Mouse (Mus musculus) mesoderm, embryonic 11.5 days (tissue): Measurements from ENCODE around the gene Draxin.

Experiments used
- DNase-seq: peaks from one replicate; pipeline ENCODE4 v3.0.0-alpha.2; 2012; ENCODE audit warnings: low read depth, low spot score

Draxin gene

DNA sequence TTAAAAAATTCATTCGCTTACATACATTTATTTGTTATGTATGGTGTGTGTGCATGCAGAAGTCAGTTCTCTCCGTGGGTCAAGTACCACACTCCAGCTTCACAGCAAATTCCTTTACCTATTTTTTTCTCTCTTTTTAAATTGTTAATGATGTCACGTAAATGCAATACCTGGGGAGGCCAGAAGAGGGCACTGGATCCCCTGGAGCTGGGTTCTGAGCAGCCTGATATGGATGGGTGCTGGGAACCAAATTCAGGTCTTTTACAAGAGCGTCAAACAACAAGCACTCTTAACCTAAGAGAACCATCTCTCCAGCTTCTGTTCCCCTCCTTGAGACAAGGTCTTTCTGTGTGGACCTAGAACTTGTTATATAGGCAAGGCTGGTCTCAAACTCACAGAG is 13.8 kb downstream of the Draxin start:
- no peak for DNase-seq

DNA sequence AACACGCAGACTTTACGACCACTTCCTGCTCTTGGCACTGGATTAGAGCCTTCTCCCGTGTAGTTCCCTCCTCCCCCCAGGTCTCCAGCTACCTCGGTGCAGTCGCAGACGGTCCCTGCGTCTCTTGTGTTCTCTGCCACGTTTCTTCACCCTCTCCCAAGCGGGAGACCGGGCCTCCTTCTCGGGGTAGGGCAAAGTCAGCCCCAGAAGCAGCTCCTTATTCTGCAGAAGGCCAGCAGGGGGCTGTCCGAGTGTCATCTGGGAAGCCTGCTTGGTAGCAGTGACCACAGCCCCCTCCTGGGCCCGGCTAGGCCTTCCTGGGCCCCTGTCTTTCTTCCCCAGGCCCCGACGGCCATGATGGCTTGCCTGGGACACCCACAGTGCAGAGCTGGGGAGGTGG is 15.0 kb downstream of the Draxin start:
- peak; percentile 57 for DNase-seq

DNA sequence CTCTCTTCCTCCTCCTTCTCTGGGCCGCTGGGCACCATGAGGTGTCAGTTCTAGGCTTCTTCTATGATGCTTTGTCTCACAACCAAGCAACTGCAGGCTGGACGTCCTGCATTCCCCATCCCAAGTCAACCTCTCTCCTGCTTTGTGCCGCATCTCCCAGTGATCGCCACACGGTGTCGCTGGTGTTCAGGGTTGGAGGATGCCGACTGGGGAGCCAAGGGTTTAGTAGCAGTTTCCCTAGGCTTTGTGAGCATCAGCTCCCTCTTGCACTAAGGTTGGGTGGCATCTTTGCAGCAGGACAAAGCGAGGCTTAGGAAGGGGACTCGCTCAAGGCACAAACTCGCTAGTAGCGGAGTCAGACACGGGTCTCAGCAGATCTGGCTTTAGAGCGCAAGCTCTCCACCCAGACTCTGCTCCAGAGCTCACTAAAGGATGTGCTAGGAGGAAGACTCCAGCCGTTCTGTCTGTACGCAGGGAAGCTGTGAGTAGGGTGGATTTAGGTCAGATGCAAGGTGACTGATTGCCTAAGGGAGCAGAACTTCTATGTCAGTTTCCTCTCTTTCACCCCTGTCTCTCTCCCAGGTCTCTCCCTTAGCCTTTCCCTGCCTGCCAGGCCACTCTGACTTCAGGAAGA is 15.6 kb downstream of the Draxin start:
- peak; percentile 91 for DNase-seq

DNA sequence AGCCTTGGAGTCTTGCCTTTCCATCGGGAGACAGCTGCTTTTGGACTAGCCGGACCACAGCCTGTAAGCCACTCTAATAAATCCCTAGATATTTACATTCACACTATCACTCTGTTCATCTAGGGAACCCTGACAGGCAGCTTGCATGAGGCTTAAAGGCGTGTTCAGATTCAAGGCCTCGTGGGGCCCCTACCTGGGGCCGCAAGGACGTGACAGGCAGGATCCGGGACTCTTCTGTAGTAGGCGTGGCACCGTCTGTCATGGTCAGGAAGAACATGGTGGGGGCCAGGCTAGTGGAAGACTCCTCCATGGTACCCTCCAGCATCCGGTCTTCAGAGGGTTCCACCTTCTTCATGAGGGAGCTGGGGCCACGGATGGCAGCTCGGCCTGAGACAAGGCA is 18.0 kb downstream of the Draxin start:
- DNase-seq, result no peak

DNA sequence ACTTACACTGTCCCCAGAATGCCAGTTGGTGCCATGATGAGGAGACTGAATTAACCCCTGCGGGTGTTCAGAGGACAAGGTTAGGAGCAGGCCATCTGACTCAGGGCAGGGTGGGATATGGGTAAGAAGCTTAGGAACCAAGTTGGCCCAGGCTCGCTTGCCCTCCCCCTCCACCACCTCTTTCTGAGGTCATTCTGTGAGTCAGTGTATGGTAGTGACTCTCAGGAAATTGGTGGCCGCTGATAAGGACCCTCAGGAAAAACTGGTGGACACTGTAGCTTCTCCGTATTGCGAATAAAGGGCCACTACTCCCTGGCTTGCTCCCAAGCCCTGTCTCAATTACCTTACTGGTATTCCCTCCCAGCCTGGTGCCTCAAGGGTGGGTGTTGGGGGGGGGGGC is 21.3 kb downstream of the Draxin start:
- DNase-seq, result no peak

DNA sequence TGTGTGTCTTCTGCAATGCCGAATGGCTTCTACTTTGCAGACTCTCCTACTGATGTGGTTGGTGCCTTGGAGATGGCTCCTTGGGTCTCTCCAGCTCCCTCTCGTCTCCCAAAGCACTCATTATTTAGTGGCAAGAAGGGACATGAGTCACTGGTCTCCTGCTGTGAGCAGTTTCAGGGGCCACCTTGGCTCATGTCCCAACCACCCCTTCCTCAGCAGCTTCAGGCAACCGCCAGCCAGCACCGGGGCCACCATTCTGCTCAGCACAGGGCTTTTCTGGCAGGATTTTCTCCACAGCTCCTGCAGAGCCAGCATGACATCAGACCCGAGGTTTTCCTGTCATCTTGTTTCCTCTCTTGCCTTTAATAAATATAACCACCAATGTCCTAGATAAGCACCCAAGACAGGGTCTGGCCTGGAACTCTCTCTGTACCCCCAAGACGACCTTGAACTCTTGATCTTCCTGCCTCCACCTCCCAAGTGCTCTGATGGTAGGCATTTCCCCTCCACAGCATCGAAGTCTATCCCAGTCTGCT is 21.9 kb downstream of the Draxin start:
- DNase-seq, result no peak

DNA sequence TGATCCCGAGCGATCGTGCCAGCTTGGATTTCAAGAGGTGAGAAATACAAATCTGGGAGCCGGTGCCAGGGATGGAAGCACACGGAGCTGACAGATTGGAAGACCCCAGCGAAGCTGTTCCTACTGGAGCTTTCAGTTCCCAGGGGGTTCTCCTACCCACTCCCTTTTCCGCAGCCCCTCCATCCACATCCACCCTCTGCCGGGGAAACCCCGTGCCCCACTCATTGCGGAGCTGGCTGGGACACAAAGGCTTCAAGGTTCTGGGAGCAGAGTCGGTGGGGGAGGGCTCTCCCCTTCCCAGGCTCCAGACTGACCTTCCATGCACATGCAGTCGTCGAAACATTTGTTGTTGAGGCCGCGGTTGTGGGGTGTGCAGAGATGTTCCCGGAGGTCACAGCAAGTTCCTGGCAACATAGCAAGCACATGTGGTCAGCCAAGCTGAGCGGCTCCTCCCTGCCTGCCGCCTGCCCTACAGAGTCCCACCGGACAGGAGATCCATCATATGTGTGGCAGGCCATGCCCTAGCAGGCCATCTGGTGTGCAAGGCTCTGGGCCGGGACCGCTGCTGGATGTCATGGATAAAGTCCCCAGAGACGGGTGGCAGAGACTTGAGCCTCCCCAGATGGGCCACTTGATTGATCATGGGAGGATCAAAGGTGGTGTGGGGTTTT is 22.7 kb downstream of the Draxin start:
- peak; percentile 87 for DNase-seq

DNA sequence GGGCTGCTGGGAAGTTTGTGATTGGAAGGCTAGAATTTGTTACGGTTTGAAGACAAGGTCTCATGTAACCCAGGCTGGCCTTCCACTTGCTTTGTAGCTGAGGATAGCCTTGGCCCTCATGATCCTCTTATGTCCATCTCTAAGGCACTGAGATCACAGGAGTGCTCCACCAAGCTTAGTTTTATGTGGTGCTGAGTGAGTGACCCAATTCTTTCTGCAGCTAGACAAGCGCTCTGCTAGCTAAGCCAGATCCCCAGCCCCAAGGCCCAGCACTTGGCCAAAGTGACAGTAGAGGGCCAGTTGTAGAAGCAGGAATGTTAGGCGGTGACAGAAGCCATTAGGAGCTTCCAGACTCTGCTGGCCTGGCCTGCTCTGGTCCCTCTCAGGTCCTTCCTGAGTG is 26.4 kb downstream of the Draxin start:
- no peak for DNase-seq

DNA sequence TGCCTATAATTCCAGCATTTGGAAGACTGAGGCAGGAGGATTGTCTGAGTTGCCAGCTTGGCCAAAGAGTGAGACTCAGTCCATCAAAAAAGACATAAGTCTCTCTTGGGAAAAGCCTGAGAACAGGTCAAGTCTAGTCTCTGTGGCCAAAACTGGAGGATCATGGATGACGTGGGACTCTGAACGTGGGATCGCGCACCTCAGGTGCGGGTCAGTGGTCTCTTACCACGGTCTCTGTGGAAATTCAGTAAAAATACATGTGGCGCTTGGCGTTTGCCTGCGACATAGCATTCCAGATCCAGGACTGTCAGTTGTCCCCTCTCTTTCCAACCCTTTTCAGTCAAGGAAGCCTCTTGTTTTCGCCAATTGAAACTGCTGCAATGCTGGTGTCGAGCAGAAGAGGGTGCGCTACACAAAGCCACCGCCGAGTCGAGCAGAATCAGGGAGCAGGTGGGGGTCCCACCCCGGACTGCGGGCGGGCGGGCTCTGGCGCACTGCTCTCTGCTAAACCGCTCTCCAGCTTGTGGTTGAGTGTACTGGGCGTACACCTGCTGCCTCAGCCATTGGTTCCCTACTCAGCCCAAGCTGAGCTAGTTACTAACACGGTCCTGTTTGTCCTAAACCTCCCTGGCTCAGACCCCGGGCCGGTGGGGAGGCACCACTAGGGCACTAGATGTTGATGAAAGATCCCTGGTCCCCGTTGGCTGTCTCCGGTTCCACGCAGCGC is 28.5 kb downstream of the Draxin start:
- peak; percentile 62 for DNase-seq

DNA sequence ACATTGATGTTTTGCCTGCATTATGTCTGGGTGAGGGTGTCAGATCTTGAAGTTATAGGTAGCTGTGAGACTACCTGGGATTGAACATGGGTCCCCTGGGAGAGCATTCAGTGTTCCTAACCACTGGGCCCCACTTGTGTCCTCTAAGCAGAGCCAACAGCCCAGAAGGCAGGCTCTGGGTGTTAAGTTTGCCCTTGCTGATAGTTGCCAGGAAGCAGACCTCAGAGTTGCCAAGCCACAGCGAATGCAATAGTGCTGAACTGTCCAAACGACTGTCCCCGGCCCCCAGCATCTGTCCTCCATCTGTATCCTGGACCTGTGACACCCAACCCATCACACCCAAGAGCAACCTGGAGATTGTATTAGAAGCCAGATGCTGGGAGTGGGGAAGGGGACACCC is 31.8 kb downstream of the Draxin start:
- no peak for DNase-seq

DNA sequence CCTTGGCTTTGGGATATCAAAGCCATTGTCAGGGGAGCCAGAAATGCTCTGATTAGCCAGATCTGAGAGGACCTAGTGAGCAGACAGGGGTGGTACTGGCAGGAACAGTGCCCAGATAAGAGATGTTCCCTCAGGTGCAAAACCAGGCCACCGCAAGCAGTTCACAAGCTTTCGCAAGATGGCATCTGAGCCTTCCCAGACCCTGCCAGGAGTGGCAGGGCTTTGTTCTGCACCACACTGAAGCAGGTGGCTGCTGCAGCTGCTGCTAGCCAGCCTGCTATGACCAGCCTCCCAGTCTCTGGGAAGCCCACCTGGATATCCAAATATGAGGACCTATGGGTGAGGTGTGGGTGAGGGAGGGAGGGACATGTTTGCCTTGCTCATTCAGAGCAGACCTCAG is 32.6 kb downstream of the Draxin start:
- DNase-seq, result no peak

DNA sequence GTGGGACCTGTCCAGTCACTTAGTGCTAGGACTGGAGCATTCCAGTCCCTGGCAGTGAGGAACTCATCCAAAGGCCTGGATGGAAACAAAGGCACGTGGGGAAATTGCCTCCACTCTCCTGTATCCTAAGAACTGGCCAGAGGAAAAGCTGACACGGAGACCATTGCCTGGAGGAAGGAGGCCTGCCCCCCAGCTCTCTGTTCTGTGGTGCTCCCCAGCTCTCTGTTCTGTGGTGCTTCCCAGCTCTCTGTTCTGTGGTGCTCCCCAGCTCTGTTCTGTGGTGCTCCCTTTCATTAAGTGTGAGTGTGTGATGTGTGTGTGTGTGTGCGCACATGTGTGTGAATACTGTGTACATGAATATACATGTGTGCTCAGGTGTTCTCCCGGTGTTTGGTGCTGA is 35.4 kb downstream of the Draxin start:
- DNase-seq, result no peak

DNA sequence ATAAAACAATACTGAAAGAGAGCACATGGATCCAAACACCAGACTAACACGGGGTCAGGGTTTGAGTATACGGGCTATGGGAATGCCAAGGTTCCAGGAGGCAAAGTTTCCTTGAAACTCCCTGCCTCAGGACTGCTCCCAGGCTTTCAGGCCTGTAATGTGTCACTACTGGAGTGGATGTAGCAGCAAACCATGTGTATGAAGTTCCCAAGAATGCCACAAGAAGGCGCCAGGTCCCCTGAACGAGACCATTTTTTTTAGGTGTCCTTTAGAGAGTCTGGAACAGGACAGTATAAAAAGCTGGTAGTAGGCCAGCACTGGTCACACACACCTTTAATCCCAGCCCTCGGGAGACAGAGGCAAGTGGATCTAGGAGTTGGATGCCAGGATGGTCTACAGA is 36.3 kb downstream of the Draxin start:
- DNase-seq, result no peak

DNA sequence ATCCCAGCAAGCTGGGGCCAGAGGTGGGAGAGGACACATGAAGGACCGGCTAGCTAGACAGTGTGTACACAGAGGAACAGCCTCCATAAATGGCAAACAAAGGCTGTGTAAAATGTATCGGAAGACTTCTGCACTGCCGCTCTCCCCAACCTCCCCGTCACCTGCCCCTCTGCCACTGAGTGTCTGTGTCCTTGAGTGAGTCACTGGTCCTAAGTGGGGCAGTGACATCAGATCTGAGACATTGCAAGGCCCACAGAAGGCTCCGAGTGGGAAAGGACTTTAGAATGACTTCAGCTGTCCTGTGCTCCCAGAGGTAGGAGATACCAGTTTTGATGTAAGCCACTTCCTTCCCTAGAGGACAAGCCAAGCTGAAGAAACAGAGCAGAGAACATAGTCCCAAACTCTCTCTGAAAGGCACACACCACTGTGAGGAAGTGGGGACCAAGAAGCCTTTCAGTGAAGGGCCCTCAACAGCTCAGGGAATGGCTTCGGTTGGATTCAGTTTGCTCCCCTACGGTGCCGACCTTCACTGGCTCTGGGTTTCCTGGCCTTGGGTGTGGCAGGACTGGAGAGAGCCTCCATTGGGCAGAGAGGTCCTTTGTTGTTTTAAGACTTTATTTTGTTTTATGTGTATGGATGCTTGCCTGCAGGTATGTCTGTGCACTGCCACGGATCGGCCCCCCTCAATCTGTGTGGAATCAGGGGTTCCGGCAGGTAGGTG is 37.8 kb downstream of the Draxin start:
- no peak for DNase-seq

DNA sequence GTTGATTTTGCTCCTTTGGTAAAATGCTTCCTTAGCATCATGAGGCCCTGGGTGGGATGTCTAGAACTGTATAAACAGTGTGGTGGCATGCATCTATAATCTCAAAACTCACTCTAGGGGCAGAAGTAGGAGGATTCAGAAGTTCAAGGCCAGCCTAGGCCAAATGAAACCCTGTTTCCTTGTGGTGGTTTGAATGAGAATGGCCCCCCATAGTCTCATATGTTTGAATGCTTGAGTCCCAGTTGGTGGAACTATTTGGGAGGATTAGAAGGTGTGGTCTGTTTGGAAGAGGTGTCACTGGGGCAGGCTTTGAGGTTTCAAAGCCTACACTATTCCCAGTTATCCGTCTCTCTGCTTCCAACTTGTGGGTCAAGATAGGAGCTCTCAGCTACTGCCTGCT is 39.3 kb downstream of the Draxin start:
- DNase-seq, result no peak

DNA sequence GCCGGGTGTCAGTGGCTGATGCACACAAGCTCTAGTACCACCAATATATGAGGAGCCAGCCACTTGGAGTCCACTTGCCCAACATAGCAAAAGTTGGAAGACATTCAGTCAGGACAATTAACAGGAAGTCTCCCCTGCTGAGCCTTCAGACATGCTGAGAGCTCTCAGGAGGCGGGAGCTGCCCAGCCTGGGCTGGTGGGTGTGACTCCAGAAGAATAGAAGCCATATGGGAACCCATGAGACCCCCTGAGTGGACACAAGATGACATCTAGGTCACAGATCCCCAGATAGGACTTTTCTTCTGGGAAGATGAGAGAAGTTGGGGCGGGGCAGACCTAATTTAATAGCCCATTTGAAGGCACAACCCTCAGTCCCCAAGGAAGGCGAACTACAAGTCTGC is 41.3 kb downstream of the Draxin start:
- DNase-seq, result no peak

DNA sequence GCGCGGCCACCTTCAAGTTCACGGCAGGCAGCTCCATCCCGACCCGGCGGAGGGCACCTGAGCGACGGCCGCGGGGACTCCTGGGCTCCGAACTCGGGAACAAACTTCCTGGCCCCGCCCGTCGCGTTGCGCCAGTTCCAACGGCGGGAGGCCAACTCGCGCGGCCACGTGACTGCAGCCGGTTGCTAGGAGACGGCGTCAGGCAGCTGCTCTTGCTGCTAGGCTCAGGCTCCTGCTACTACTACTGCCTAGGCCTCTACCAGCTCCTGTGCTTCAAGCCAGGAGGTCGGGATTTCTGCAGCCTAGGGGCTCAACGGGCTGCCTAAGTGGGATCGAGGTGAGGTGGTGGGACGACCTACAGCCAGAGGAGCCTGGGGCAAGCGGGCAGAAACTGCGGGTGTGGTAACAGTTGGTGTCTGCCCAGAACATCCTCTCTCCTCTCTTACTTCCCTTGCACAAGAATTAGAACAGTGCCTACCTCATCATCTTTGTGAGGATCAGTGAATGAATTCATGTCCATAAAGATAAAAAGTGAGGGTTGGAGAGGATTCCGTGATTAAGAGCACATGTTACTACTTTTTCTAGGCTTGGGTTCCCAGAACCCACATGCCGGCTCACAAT is 42.5 kb downstream of the Draxin start, which contains the start of gene Agtrap:
Gene Agtrap (minus strand): TSS at position 125 of the 621 bp plus-strand sequence.
- peak; percentile 90 for DNase-seq

DNA sequence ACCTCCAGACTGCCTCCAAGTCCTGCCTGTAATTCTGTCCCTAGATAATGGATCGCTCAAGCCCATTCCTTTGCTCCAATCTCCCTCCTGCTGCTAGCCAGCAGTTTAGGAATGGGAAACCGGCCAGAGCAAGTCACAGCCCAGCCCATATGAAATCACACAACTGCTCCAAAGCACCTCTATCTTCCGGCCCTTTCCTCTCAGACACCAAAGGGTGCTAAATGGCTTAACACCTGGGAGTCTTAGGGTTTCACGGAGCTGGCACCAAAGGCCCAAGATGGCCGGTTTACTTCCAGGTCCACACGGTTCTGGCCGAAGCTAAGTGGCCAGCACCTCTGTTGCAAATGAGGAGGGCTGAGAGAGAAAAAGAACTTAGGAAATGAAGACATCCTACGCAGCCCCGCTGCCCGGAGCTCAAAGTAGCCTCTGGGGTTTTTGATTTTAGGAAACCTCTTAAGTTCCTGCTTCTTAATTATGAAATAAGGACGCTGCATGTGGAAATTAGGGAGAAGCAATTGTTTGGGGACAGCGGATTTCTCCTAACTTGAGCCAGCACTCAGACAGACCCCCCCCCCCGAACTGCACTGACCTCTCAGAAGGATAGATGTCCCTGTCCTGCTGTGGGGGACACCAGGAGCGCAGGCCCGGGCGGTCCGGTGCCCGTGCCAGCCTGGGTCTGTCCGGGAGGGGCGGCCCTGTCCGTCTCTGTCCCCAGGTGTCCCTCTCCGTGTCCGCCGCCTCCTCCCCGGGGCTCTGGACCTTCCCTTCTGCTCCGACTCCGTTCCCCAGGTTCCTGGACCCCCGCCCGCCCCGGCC is 43.2 kb downstream of the Draxin start:
- no peak for DNase-seq

DNA sequence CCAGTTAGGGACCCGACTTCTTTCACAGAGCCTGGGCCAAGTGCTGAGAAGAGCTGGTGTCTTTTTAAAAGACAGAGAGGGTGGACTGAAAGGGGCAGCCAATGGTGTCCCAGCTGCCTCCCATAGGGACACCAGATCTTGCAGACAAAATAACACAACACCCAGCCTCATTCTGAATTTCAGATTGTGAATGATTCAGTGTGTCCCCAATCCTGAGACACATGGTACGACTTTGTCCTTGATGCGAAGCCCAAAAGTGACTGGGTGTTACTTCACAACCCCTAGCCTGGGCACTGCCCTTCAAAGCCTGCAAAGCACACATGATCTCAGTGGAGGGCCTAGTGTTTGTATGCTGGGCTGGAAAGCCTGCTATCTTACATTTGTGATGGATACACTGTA is 44.6 kb downstream of the Draxin start:
- no peak for DNase-seq

DNA sequence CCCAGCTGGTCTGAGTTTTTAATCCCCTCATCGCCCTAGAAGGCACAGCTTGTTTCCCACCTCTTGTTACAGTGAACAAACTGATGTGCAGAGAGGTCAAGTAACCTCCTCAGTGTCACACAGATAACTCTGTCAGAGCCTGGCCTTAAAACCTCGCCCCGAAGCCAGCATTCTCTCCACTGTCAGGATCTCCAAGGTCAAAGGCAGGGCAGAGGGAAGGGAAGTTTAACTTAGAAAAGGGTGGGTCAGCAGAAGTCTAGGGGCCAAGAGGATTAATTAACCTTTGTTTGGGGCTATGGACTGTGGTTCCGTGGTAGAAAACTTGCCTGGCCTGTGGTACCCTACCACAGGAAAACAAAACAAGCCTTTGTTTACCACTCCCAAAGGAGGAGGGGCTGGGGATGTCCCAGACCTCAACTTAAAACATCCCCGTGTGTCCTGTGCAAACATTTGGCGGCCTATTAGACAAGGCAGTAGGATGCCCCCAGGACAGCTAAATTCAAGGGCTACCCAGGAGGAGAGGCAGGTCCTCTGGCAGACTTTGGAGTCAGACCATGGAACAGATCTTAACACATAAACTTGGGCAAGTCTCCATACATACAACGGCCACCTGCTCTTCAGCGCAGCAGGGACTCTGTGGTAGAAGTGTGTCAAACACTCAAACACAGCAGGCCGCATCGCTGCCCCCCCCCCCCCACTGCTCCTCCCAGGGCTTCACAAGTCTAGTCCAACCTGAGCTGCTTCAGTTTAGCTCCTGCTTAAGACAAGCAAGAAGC is 45.2 kb downstream of the Draxin start:
- no peak for DNase-seq
